Mouse (Mus musculus): ENCODE results near the gene Mup3. TPM values are rescaled to one million over a fixed set of nuclear protein-coding genes. Genes with fewer than 3 reads are reported as not detected.
"Not testable (repeated sequence)": the region's sequence is repeated elsewhere in the genome, so short reads cannot be mapped to it uniquely, and the experiment has no call there.

Gene Mup3
- total RNA-seq (2021) (not detected), polyA plus RNA-seq (2012; rRNA removed) (0.50 TPM in 1 of 2 replicates, not detected in the other)
- long read RNA-seq = 0 reads

DNA sequence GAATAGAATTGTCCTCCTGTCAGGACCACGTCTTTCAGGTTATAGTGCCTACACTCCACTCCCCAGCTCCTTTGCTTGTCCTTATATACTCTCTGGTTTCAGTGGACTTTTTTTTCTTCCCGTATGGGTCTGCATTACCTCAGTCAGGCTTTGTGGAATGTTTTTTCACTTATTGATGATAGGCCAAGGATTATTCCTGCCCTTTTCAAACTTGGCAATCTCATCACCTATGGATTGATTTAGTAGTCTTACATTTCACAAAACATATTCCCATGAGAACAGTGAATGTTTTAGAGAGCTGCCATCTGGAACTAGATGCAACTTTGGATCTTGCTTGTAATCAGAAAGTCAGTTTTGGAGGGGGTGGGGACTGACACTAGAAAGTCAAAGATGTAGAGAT is at the start of gene Mup3:
Gene Mup3, minus strand, starts transcription at position 102 of the 400 bp plus-strand sequence.
- intact Hi-C loops (cut with DNase I) = loop anchor here (5.0 kb wide), 1 partner anchor 70 kb away; no protein-coding TSS in a partner anchor
- no peak within 1 kb of the TSS for H3K4me3 ChIP-seq
- H3K36me3 ChIP-seq (ENCODE audit: control insufficient read depth, insufficient read depth, low read length) = no peaks in the 10 kb centered on the region
- WGBS = 63% methylated on average over 2 of the region's 2 CpGs
- H3K27me3 ChIP-seq (ENCODE audit: control insufficient read depth, insufficient read depth, low read length) = no peaks in the 10 kb centered on the region
- no peaks in the 10 kb centered on the region for H3K79me2 ChIP-seq (replicated peaks; ENCODE audit: control insufficient read depth, insufficient read depth, low read length)
- H3K4me1 ChIP-seq (ENCODE audit: control insufficient read depth, insufficient read depth, low read length) = no peaks in the 10 kb centered on the region
- TF ChIP-seq EP300 (IDR thresholded peaks at IDR 0.05; ENCODE audit: insufficient read depth, low read depth, low read length) = no peak
- no peak for TF ChIP-seq CTCF (IDR thresholded peaks at IDR 0.05)
- no peak for TF ChIP-seq POLR2A (IDR thresholded peaks at IDR 0.05; ENCODE audit: insufficient read depth, low read depth, low read length)
- H3K27ac ChIP-seq = no peak within 1 kb of the TSS
- DNase-seq = no peak
- no peak within 1 kb of the TSS for H3K9ac ChIP-seq (ENCODE audit: low read depth, low read length)

GRCm38 (mm10) chr4:62133706-62134105 is 46.6 kb upstream of the Mup3 start:
- Histone ChIP-seq H3K79me2 (replicated peaks; ENCODE audit: control insufficient read depth, insufficient read depth, low read length) (no peaks in the 10 kb centered on the region), H3K27ac (no peak overlapping the region), H3K27me3 (ENCODE audit: control insufficient read depth, insufficient read depth, low read length) (no peaks in the 10 kb centered on the region), H3K4me1 (ENCODE audit: control insufficient read depth, insufficient read depth, low read length) (no peaks in the 10 kb centered on the region), H3K36me3 (ENCODE audit: control insufficient read depth, insufficient read depth, low read length) (no peaks in the 10 kb centered on the region), H3K9ac (ENCODE audit: low read depth, low read length) (no peak overlapping the region), H3K4me3 (no peak overlapping the region)
- peak; percentile 14 to 54 for DNase-seq
- TF ChIP-seq CTCF (IDR thresholded peaks at IDR 0.05) (peak; percentile 66), POLR2A (IDR thresholded peaks at IDR 0.05; ENCODE audit: insufficient read depth, low read depth, low read length) (no peak), EP300 (IDR thresholded peaks at IDR 0.05; ENCODE audit: insufficient read depth, low read depth, low read length) (no peak)
- intact Hi-C loops (cut with DNase I) = loop anchor here (5.0 kb wide), 1 partner anchor 94 kb away; no protein-coding TSS in a partner anchor
- WGBS = 48% methylated on average over 7 of the region's 7 CpGs

- peak; percentile 70 for TF ChIP-seq CTCF (IDR thresholded peaks at IDR 0.05)
- DNase-seq; H3K27me3 ChIP-seq (ENCODE audit: control insufficient read depth, insufficient read depth, low read length); intact Hi-C loops (cut with DNase I); H3K9ac ChIP-seq (ENCODE audit: low read depth, low read length); H3K79me2 ChIP-seq (replicated peaks; ENCODE audit: control insufficient read depth, insufficient read depth, low read length); H3K4me3 ChIP-seq; H3K27ac ChIP-seq; H3K4me1 ChIP-seq (ENCODE audit: control insufficient read depth, insufficient read depth, low read length); H3K36me3 ChIP-seq (ENCODE audit: control insufficient read depth, insufficient read depth, low read length): not testable (repeated sequence)
- 79% methylated on average over 2 of the region's 2 CpGs for WGBS
Observed at GRCm38 (mm10) chr4:62103366-62103765, 16.2 kb upstream of the Mup3 start.

DNA sequence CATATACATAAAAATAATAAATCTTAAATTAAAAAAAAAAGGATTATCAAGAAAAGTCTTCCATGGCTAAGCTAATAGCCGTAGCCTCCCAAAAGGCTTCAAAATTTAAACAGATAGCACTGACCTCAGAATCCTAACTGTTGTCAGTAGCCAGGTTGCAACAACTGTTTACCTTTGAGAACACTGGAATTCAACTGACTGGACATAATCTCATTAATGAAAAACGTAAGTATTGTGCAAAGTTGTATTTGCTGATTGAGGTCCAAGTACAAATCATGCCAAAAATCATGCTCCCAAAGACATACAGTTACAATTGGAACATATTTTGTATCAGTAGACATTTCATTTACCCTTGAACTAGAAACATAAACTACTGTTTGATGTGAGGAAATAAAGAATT is 811 bp upstream of the Mup3 start:
- Histone ChIP-seq H3K27ac (no peak overlapping the region), H3K9ac (ENCODE audit: low read depth, low read length) (no peak overlapping the region), H3K36me3 (ENCODE audit: control insufficient read depth, insufficient read depth, low read length) (no peaks in the 10 kb centered on the region), H3K79me2 (replicated peaks; ENCODE audit: control insufficient read depth, insufficient read depth, low read length) (no peaks in the 10 kb centered on the region), H3K27me3 (ENCODE audit: control insufficient read depth, insufficient read depth, low read length) (no peaks in the 10 kb centered on the region), H3K4me1 (ENCODE audit: control insufficient read depth, insufficient read depth, low read length) (no peaks in the 10 kb centered on the region), H3K4me3 (no peak overlapping the region)
- TF ChIP-seq POLR2A (IDR thresholded peaks at IDR 0.05; ENCODE audit: insufficient read depth, low read depth, low read length) (no peak), EP300 (IDR thresholded peaks at IDR 0.05; ENCODE audit: insufficient read depth, low read depth, low read length) (no peak), CTCF (IDR thresholded peaks at IDR 0.05) (no peak)
- 71% methylated on average over 2 of the region's 2 CpGs for WGBS
- no peak for DNase-seq
- intact Hi-C loops (cut with DNase I) = loop anchor here (5.0 kb wide), 1 partner anchor 69 kb away; no protein-coding TSS in a partner anchor

- no peak overlapping the region for H3K27ac ChIP-seq
- no peaks in the 10 kb centered on the region for H3K79me2 ChIP-seq (replicated peaks; ENCODE audit: control insufficient read depth, insufficient read depth, low read length)
- intact Hi-C loops (cut with DNase I) = no loop called here
- DNase-seq = no peak
- TF ChIP-seq CTCF (IDR thresholded peaks at IDR 0.05) = no peak
- no peak for TF ChIP-seq POLR2A (IDR thresholded peaks at IDR 0.05; ENCODE audit: insufficient read depth, low read depth, low read length)
- TF ChIP-seq EP300 (IDR thresholded peaks at IDR 0.05; ENCODE audit: insufficient read depth, low read depth, low read length) = no peak
- H3K4me3 ChIP-seq = no peak overlapping the region
- no peaks in the 10 kb centered on the region for H3K36me3 ChIP-seq (ENCODE audit: control insufficient read depth, insufficient read depth, low read length)
- no peak overlapping the region for H3K9ac ChIP-seq (ENCODE audit: low read depth, low read length)
- no peaks in the 10 kb centered on the region for H3K27me3 ChIP-seq (ENCODE audit: control insufficient read depth, insufficient read depth, low read length)
- H3K4me1 ChIP-seq (ENCODE audit: control insufficient read depth, insufficient read depth, low read length) = no peaks in the 10 kb centered on the region
Observed at GRCm38 (mm10) chr4:62082755-62083154, 4.4 kb downstream of the Mup3 start.

- no peak overlapping the region for H3K4me3 ChIP-seq
- no peaks in the 10 kb centered on the region for H3K36me3 ChIP-seq (ENCODE audit: control insufficient read depth, insufficient read depth, low read length)
- H3K79me2 ChIP-seq (replicated peaks; ENCODE audit: control insufficient read depth, insufficient read depth, low read length) = no peaks in the 10 kb centered on the region
- DNase-seq = no peak
- no peaks in the 10 kb centered on the region for H3K27me3 ChIP-seq (ENCODE audit: control insufficient read depth, insufficient read depth, low read length)
- intact Hi-C loops (cut with DNase I) = no loop called here
- H3K4me1 ChIP-seq (ENCODE audit: control insufficient read depth, insufficient read depth, low read length) = no peaks in the 10 kb centered on the region
- H3K9ac ChIP-seq (ENCODE audit: low read depth, low read length) = no peak overlapping the region
- H3K27ac ChIP-seq = no peak overlapping the region
- TF ChIP-seq EP300 (IDR thresholded peaks at IDR 0.05; ENCODE audit: insufficient read depth, low read depth, low read length) (no peak), POLR2A (IDR thresholded peaks at IDR 0.05; ENCODE audit: insufficient read depth, low read depth, low read length) (no peak)
- WGBS = 54% methylated on average over 3 of the region's 3 CpGs
Observed at GRCm38 (mm10) chr4:62075126-62075525, 12.0 kb downstream of the Mup3 start.

DNA sequence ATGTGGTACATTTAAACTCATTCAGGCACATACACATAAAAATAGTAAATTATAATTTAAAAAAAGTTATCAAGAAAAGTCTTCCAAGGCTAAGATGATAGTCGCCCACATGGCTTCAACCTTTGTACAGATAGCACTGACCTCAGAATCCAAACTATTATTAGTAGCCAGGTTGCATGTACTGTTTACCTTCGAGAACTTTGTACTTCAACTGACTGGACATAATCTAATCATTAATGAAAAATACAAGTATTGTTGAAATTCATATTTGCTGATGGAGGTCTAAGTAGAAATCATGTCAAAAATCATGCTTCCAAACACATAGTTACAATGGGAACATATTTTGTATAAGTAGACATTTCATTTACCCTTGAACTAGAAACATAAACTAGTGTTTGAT is 32.4 kb downstream of the Mup3 start:
- DNase-seq; intact Hi-C loops (cut with DNase I); H3K79me2 ChIP-seq (replicated peaks; ENCODE audit: control insufficient read depth, insufficient read depth, low read length); H3K27me3 ChIP-seq (ENCODE audit: control insufficient read depth, insufficient read depth, low read length); H3K9ac ChIP-seq (ENCODE audit: low read depth, low read length); H3K4me1 ChIP-seq (ENCODE audit: control insufficient read depth, insufficient read depth, low read length); H3K36me3 ChIP-seq (ENCODE audit: control insufficient read depth, insufficient read depth, low read length); H3K4me3 ChIP-seq; H3K27ac ChIP-seq: not testable (repeated sequence)
- 60% methylated on average over 2 of the region's 2 CpGs for WGBS

- H3K4me3 ChIP-seq; H3K36me3 ChIP-seq (ENCODE audit: control insufficient read depth, insufficient read depth, low read length); H3K9ac ChIP-seq (ENCODE audit: low read depth, low read length); intact Hi-C loops (cut with DNase I); DNase-seq; H3K27ac ChIP-seq; H3K27me3 ChIP-seq (ENCODE audit: control insufficient read depth, insufficient read depth, low read length); H3K4me1 ChIP-seq (ENCODE audit: control insufficient read depth, insufficient read depth, low read length); H3K79me2 ChIP-seq (replicated peaks; ENCODE audit: control insufficient read depth, insufficient read depth, low read length): not testable (repeated sequence)
- 59% methylated on average over 3 of the region's 3 CpGs for WGBS
Observed at GRCm38 (mm10) chr4:62054058-62054457, 33.1 kb downstream of the Mup3 start, which contains the start of gene Mup20. Gene Mup20 (minus strand): TSS chr4:62054158.

All from heart, adult 2 months (tissue).